ENCODE assay signal across 7 mouse cellular contexts in the genomic region with DNA sequence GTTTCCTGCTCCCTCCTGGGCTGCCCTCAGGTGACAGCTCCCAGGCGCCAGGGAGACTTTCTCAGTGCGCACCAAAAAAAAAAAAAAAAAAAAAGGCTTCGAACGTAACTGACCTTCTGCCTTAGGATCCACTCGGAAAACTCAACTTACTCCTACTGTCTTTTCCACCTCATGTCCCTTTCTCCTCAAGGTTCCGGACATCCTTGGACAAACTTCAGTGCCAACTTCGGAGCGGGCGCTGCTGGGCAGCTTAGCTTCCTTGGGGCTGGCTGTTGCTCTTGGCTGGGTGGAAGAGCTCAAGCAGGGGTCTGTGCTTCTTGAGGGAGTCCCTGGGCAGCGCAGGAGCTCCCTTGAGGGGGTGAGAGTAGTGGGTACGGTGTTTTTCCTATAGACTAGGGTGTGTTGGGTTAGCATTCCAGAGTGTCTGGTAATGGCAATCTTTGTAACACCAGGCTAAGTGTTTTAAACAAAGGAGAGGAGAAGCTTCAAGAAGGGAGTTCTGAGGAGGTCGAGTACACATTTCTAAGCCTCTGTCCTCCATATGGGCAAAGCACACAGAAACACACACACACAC. TPM values are rescaled to one million over a fixed set of nuclear protein-coding genes. Genes with fewer than 3 reads are reported as not detected.
DNase-seq lines count a peak whose midpoint lies in the region; ATAC-seq and TF ChIP-seq lines count a peak whose summit lies in the region.

No protein-coding gene starts in this region.

- peak overlapping the region; percentile 61 for H3K4me2 ChIP-seq in embryonic facial prominence, embryonic 15.5 days (replicated peaks)

- no peak for TF ChIP-seq POLR2A in small intestine, adult 2 months (IDR thresholded peaks at IDR 0.05; ENCODE audit: low read depth, low read length)

- H3K27ac ChIP-seq in embryonic facial prominence, embryonic 15.5 days (replicated peaks) = peak overlapping the region; percentile 94
- peak overlapping the region; percentile 65 for H3K27ac ChIP-seq in small intestine, adult 2 months (ENCODE audit: insufficient read depth, low read depth, low read length)

- no peak for TF ChIP-seq CTCF in G1E (IDR thresholded peaks at IDR 0.05; ENCODE audit: low read depth, low read length)
- TF ChIP-seq CTCF in small intestine, adult 2 months (IDR thresholded peaks at IDR 0.05; ENCODE audit: extremely low read depth, insufficient read length, insufficient replicate concordance, low read depth, low read length) = no peak

- peak overlapping the region; percentile 69 for H3K9ac ChIP-seq in embryonic facial prominence, embryonic 15.5 days

- H3K4me3 ChIP-seq in G1E (ENCODE audit: low read depth, low read length) = peak overlapping the region; percentile 28; the same call in 1 of the 2 replicates
- peak overlapping the region; percentile 71 for H3K4me3 ChIP-seq in embryonic facial prominence, embryonic 15.5 days (replicated peaks)
- peak overlapping the region; percentile 86 for H3K4me3 ChIP-seq in small intestine, adult 2 months (ENCODE audit: low read depth, low read length)

- 0 out of 2 replicates have a peak, but pooled peaks have one; percentile 26 for ATAC-seq in G1E (ENCODE audit: extremely low read depth, insufficient number of reproducible peaks, low FRiP score, poor library complexity, severe bottlenecking)
- peak; percentile 25; the same call in 1 of the 2 replicates for ATAC-seq in embryonic facial prominence, embryonic 15.5 days (ENCODE audit: insufficient number of reproducible peaks, low FRiP score, low TSS enrichment, low read depth)

- peak; percentile 10 for DNase-seq in CD4-positive helper T cell, adult 2 months (ENCODE audit: low read depth, low spot score)
- DNase-seq in G1E (ENCODE audit: low spot score) = no peak
- DNase-seq in heart, postnatal 36 days = peak; percentile 23 to 40
- peak; percentile 36 to 61 for DNase-seq in kidney, postnatal 4 days
- DNase-seq in lung, postnatal 4 days = peak; percentile 43 to 51

- WGBS in embryonic facial prominence, embryonic 15.5 days = 0% methylated on average over 12 of the region's 12 CpGs
- 3% methylated on average over 12 of the region's 12 CpGs for WGBS in small intestine, adult 2 months

- H3K36me3 ChIP-seq in G1E (replicated peaks) = no peaks in the 10 kb centered on the region
- H3K36me3 ChIP-seq in embryonic facial prominence, embryonic 15.5 days = no peaks in the 10 kb centered on the region
- no peaks in the 10 kb centered on the region for H3K36me3 ChIP-seq in small intestine, adult 2 months (ENCODE audit: control insufficient read depth, insufficient read depth, low read length)

- H3K4me1 ChIP-seq in G1E (ENCODE audit: insufficient read depth, low read depth, low read length) = no peaks in the 10 kb centered on the region
- H3K4me1 ChIP-seq in embryonic facial prominence, embryonic 15.5 days = peaks cover 4% of the 10 kb centered on the region
- peaks cover 2% of the 10 kb centered on the region; the same call in 1 of the 2 replicates for H3K4me1 ChIP-seq in small intestine, adult 2 months (ENCODE audit: control insufficient read depth, insufficient read depth, insufficient read length, low read length)

- no peaks in the 10 kb centered on the region for H3K9me3 ChIP-seq in G1E (replicated peaks)
- no peaks in the 10 kb centered on the region for H3K9me3 ChIP-seq in embryonic facial prominence, embryonic 15.5 days (replicated peaks)

- peaks cover 14% of the 10 kb centered on the region; the same call in 1 of the 2 replicates for H3K27me3 ChIP-seq in G1E (ENCODE audit: insufficient read depth, low read length)
- H3K27me3 ChIP-seq in embryonic facial prominence, embryonic 15.5 days = no peaks in the 10 kb centered on the region
- H3K27me3 ChIP-seq in small intestine, adult 2 months (ENCODE audit: control insufficient read depth, insufficient read depth, low read length) = no peaks in the 10 kb centered on the region

- intact Hi-C loops in heart, postnatal 36 days (cut with DNase I) = loop anchor here (2.0 kb wide), 1 partner anchor 44 kb away; no protein-coding TSS in a partner anchor

RNA-seq across cellular contexts. Expression of a gene that starts 1.4 kb away (rescaled TPM):
- total RNA-seq in G1E (2014; fragmentation: Nextera tagmentation) (67.9 and 80.9 TPM in 2 replicates), G1E (2017) (81.6 and 82.7 TPM in 2 replicates)
- 11.2 and 11.6 TPM in 2 replicates for polyA plus RNA-seq in G1E (2012)
- 162 and 168 TPM in 2 replicates for polyA plus RNA-seq in embryonic facial prominence, embryonic 15.5 days (2015; fragmentation: Nextera tagmentation; extraction: Ambion mirVana)
- total RNA-seq in heart, postnatal 36 days (2021) = 10 to 100 TPM; 44.2 to 46.0 TPM
- polyA plus RNA-seq in small intestine, adult 2 months (2012; rRNA removed) = 2.1 and 3.1 TPM in 2 replicates

Comparison
In these comparisons a context has a peak if more than half of its experiments do, and no peak if none do; other contexts are left out.
1. H3K4me3 ChIP-seq: peak in every context shown above with its lines; median percentile 86 in small intestine, adult 2 months; 71 in embryonic facial prominence, embryonic 15.5 days; 28 in G1E.
2. RNA of a gene that starts 1.4 kb away (polyA plus RNA-seq): 162 to 168 TPM in embryonic facial prominence, embryonic 15.5 days; 11.2 to 11.6 TPM in G1E and 2.1 to 3.1 TPM in small intestine, adult 2 months; every median in the first group is over 10 times any median in the second.